ENCODE assay signal across 14 mouse cellular contexts in the genomic region with DNA sequence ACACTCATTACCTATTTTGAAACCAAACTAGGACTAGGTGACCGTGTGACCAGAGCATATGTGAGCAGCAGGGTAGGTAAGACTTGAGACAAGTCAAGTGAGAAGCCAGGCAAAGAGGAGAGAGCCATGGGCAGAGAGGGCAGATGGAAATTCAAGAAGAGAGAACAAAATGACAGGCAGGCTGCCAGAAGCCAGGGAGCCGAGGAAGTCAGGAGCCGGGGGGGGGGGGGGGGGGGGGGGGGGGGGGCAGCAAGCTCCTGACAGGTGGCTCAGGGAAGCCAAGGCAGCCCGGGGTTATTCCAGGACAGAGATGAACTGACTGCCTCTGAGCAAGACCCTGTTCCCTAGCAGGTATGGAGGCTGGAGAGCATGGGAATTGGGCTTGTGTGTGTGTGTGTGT. TPM values are rescaled to one million over a fixed set of nuclear protein-coding genes. Genes with fewer than 3 reads are reported as not detected.
A peak's percentile ranks its signal among the peaks of the same experiment; 100 is the strongest.
DNase-seq lines count a peak whose midpoint lies in the region; TF ChIP-seq lines count a peak whose summit lies in the region.
"Had no signal": no experiment of that assay in that cellular context is flagged by ENCODE, and none has a peak within 500 bp of the region (broad histone marks: within the 10 kb centered on the region; RNA-seq: fewer than 3 reads in every experiment).

No protein-coding gene starts in this region.

- no peak for TF ChIP-seq POLR2A in cerebellum, adult 2 months (IDR thresholded peaks at IDR 0.05; ENCODE audit: borderline replicate concordance, insufficient read depth, low read length)

- WGBS in cerebellum, adult 2 months = 4% methylated on average over 2 of the region's 4 CpGs

- no peak overlapping the region for H3K4me3 ChIP-seq in left cerebral cortex, adult 2 months
- no peak overlapping the region for H3K4me3 ChIP-seq in cerebellum, adult 2 months (replicated peaks; ENCODE audit: insufficient read depth, low read depth, low read length)
- H3K4me3 ChIP-seq: embryonic facial prominence, embryonic 13.5 days; limb, embryonic 15.5 days; lung, embryonic 15.5 days; megakaryocyte, embryonic 14.5 days had no signal

- H3K4me1 ChIP-seq in cerebellum, adult 2 months (ENCODE audit: control insufficient read depth, insufficient read depth, low read length) = peaks cover 68% of the 10 kb centered on the region
- H3K4me1 ChIP-seq: embryonic facial prominence, embryonic 13.5 days; limb, embryonic 15.5 days; lung, embryonic 15.5 days; megakaryocyte, embryonic 14.5 days had no signal

- TF ChIP-seq CTCF in left cerebral cortex, adult 2 months (IDR thresholded peaks at IDR 0.05) = no peak
- TF ChIP-seq CTCF in cerebellum, adult 2 months (IDR thresholded peaks at IDR 0.05; ENCODE audit: borderline replicate concordance, insufficient read depth, low read depth, low read length) = no peak

- intact Hi-C loops in left cerebral cortex, postnatal 4 days (cut with DNase I) = no loop called here
- intact Hi-C loops in left cerebral cortex, adult 2 months (cut with DNase I) = no loop called here

- no peak overlapping the region for H3K27ac ChIP-seq in left cerebral cortex, adult 2 months
- H3K27ac ChIP-seq in cerebellum, adult 2 months (ENCODE audit: insufficient read depth, low read length) = peak overlapping the region; percentile 94
- H3K27ac ChIP-seq: embryonic facial prominence, embryonic 13.5 days; limb, embryonic 15.5 days; lung, embryonic 15.5 days had no signal

- no peaks in the 10 kb centered on the region for H3K27me3 ChIP-seq in cerebellum, adult 2 months (ENCODE audit: control insufficient read depth, insufficient read depth, low read length)
- H3K27me3 ChIP-seq: embryonic facial prominence, embryonic 13.5 days; limb, embryonic 15.5 days; lung, embryonic 15.5 days; megakaryocyte, embryonic 14.5 days had no signal

- peak; percentile 72 for DNase-seq in gastrocnemius, adult 18-20 months (ENCODE audit: low spot score)
- DNase-seq in gastrocnemius, postnatal 4 days (ENCODE audit: low spot score in 2 of 2) = no peak
- peak; percentile 78 for DNase-seq in left cerebral cortex, postnatal 4 days
- no peak for DNase-seq in left cerebral cortex, adult 2 months (ENCODE audit: extremely low spot score in 1 of 2, low spot score in 2 of 2)
- DNase-seq in cerebellum, adult 2 months = peak; percentile 90 to 98
- peak; percentile 39 for DNase-seq in gastrocnemius, postnatal 25 days
- no peak for DNase-seq in layer of hippocampus, postnatal 36 days
- no peak for DNase-seq in heart, postnatal 4 days
- DNase-seq: thymus, postnatal 4 days had no signal

RNA-seq across cellular contexts. Expression of a gene that starts 37.7 kb away (rescaled TPM):
- 10 to 100 TPM; 52.0 to 54.8 TPM for total RNA-seq in gastrocnemius, adult 18-20 months (2021)
- total RNA-seq in gastrocnemius, postnatal 4 days (2021) = 10 to 100 TPM; 95.0 to 95.4 TPM
- 10 to 100 TPM; 51.9 to 60.8 TPM for total RNA-seq in left cerebral cortex, postnatal 4 days (2021)
- 10 to 100 TPM; 66.6 to 70.5 TPM for total RNA-seq in left cerebral cortex, adult 2 months (2021)
- polyA plus RNA-seq in cerebellum, adult 2 months (2012; rRNA removed) = 70.8 and 85.1 TPM in 2 replicates
- 10 to 100 TPM; 71.7 to 90.2 TPM for total RNA-seq in gastrocnemius, postnatal 25 days (2021)
- total RNA-seq in layer of hippocampus, postnatal 36 days (2021) = 10 to 100 TPM; 40.7 to 44.2 TPM
- total RNA-seq in heart, postnatal 4 days (2021) = 1 to 10 TPM in 1 of 2 experiments, under 1 TPM in 1; 0.95 to 1.4 TPM
- total RNA-seq: granulocyte monocyte progenitor cell, adult 5-6 weeks had no signal

Comparison
In these comparisons a context has a peak if more than half of its experiments do, and no peak if none do; other contexts are left out.
1. DNase-seq: peak in gastrocnemius, adult 18-20 months (single experiment), left cerebral cortex, postnatal 4 days (single experiment), cerebellum, adult 2 months (2 of 2) and gastrocnemius, postnatal 25 days (single experiment); none in gastrocnemius, postnatal 4 days (0 of 2), left cerebral cortex, adult 2 months (0 of 2), layer of hippocampus, postnatal 36 days (0 of 2) and heart, postnatal 4 days (single experiment).
2. RNA of a gene that starts 37.7 kb away (total RNA-seq): 95.0 to 95.4 TPM in gastrocnemius, postnatal 4 days, 71.7 to 90.2 TPM in gastrocnemius, postnatal 25 days, 66.6 to 70.5 TPM in left cerebral cortex, adult 2 months, 51.9 to 60.8 TPM in left cerebral cortex, postnatal 4 days, 52.0 to 54.8 TPM in gastrocnemius, adult 18-20 months and 40.7 to 44.2 TPM in layer of hippocampus, postnatal 36 days; 0.95 to 1.4 TPM in heart, postnatal 4 days; every median in the first group is over 10 times any median in the second.